Mouse (Mus musculus) layer of hippocampus, postnatal 10 days (tissue): Measurements from ENCODE around the gene Gtf2h5. TPM values are rescaled to one million over a fixed set of nuclear protein-coding genes. Genes with fewer than 3 reads are reported as not detected.
A peak's percentile ranks its signal among the peaks of the same experiment; 100 is the strongest.

Source experiments
- DNase-seq, 2 experiments: peaks; one replicate each; pipeline ENCODE4 v3.0.0; 2021; ENCODE audit warnings: low spot score in 2 of 2
- long read RNA-seq: library from polyadenylated mRNA; stranded (forward); transcript quantifications from one replicate; pipeline ENCODE4 v2.0.0, GENCODE M21; 2023
- total RNA-seq, 2 experiments: library from RNA; stranded (reverse); gene quantifications; 2 replicates each; pipeline ENCODE4 v1.2.3; 2021

Gene Gtf2h5
- 100 to 1,000 TPM; 172 to 182 TPM for total RNA-seq
- long read RNA-seq, transcript Gtf2h5-202 (3 exons, 879 nt): minor isoform, 7 of 271 reads
- long read RNA-seq, transcript Gtf2h5-201 (3 exons, 2,245 nt): major isoform, 232 of 271 reads
- long read RNA-seq, partial matches to known transcripts: 9 of 271 reads
- long read RNA-seq, other reads (novel, unspliced or antisense): 23 of 271 reads

GRCm38 (mm10) chr17:6079287-6080122 is at the start of gene Gtf2h5, which contains the start of gene Serac1:
Gene Gtf2h5 (plus strand): TSS chr17:6079786.
Gene Serac1 (minus strand): TSS chr17:6079741.
- DNase-seq: peak; percentile 97 to 98

DNA sequence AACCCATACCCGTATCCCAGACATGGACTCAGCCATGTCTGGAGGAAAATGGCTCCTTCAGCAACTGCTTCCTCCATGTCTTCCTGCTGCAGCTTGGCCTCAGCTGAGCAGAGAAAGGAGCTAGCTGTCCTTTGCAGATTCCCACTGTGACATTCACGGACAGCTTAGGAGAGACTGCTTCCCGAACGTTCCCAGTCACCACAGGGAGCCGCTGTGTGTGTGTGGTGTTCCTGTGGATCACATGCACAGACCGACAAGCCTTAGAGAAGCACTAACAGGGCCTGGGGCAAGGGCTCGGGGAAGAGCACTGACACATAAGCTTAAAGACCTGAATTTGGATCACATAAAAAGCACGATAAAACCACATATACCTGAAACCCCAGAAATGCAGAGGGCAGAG is 43.9 kb upstream of the Gtf2h5 start:
- DNase-seq: no peak

- no peak for DNase-seq
Measured at GRCm38 (mm10) chr17:6036458-6036857, 43.1 kb upstream of the Gtf2h5 start.

DNA sequence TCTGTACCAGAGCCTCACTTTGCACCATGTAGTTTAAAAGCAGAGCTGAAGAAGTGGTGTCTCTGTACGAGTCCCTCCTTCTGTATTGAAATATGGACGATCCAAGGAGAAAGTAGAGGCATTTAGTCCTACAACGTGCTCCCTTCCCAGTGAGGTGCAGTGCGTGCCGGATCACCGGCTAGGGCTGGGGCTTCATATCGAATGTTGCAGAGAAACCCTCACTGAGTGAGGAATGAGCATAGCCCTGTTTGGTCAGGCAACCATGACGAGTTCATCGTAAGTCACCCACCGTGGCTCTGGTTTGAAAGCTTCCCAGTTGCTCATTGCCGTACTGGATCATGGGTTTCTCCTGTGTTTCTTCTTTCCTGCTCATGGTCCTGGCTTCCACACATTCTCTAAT is 42.7 kb upstream of the Gtf2h5 start:
- no peak for DNase-seq

DNA sequence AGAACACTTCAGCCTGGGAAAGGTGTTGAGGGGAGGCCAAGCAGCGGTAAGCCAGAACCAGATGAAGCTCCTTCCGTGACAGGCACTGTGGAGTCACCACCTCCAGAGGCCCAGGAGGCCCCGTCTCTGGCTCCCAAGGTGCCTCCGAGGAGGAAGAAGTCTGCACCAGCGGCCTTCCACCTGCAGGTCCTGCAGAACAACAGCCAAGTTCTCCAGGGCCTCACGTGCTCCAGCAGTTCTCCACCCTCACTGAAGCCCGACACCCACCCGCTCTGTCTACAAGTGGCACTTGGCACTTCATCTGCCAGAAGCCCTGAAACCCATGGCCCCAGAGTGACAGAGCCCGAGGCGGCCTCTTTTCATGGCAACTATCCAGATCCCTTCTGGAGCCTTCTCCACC is 42.1 kb upstream of the Gtf2h5 start:
- DNase-seq: no peak

GRCm38 (mm10) chr17:6052801-6053200 is 26.8 kb upstream of the Gtf2h5 start:
- DNase-seq: no peak

GRCm38 (mm10) chr17:6054934-6055355 is 24.6 kb upstream of the Gtf2h5 start:
- peak; percentile 44 to 48 for DNase-seq

DNA sequence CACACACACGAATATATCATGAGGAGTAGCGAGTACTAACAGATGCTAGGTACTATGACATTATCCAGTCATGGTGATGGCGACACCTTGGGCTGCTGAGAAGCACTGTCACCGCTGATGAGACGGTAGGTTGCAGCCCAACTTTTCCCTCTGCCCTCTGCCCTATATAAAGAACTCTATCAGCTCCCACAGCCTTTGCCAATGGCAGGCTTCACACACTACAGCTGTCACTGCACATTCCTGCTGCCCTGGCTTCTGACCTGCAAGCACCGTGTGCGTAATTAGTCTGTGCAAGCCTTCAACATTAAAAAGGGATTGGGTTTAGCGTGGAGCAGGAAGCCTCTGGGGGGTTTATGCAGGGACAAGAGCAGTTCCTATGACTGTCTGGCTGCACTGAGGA is 16.8 kb upstream of the Gtf2h5 start:
- no peak for DNase-seq

DNA sequence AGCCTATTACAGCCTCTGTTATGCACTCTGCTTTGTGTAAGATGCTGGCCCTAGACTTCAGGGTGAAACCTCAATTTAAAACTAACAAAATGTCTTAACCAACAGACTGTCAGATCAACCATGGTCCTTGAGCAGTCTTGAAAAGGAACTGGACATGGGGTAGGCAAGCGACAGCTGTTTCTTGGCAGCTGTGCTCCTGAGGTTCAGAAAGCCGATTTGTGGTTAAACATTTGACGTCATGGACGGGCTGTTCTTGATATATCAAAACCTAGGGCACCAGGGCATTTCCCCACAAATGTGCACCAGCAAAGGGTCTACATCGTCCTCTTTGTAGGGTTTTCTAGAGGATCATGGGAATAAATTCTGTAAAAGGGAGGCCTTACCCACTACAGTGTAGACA is 16.1 kb upstream of the Gtf2h5 start:
- DNase-seq: no peak

GRCm38 (mm10) chr17:6066021-6066420 is 13.6 kb upstream of the Gtf2h5 start:
- DNase-seq: no peak

DNA sequence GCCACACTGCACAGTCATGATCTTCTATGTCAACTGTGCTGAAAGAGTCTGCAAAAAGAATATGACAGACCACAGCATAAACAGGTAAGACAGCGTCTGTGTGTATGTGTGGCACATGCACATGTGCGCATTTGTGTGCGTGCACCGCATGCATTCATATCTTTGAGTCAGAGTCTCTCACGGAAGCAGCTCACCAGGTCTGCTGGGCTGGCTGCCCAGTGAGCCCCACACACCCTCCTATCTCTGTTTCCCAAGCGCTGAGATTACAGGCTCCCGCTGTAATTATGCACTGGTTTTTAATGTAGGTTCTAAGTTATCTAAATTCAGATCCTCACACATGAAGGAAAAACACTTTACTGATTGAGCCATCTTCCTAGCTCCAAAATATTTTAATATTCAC is 12.0 kb upstream of the Gtf2h5 start:
- DNase-seq: no peak

- DNase-seq: no peak
Measured at GRCm38 (mm10) chr17:6069866-6070265, 9.7 kb upstream of the Gtf2h5 start.

- no peak for DNase-seq
Measured at GRCm38 (mm10) chr17:6073405-6073804, 6.2 kb upstream of the Gtf2h5 start.

DNA sequence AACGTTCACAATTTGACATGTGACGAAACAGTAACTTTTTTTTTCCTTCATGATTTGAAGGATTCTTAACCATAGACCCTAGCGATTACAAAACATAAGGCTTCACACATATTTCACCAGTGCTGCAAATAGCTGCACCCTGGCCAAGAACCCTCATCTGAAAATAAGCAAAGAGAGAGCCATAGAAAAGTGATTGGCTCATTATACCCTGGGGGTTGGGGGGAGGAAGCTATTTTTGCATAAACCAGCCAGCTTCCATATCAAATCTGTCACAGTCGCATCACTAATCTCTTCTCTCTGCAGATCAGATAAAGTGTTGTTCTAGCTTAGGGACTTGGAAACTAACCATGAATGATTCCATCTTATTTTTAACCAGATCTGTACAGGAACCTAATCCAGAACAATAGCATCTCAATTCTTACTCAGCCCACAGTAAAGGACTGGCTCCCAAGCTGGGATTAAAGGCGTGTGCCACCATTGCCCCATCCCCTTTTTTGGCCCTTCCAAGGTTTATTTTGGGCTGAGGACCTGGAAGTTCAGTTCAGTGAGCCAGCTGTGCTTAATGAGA is 3.8 kb downstream of the Gtf2h5 start:
- DNase-seq: no peak

DNA sequence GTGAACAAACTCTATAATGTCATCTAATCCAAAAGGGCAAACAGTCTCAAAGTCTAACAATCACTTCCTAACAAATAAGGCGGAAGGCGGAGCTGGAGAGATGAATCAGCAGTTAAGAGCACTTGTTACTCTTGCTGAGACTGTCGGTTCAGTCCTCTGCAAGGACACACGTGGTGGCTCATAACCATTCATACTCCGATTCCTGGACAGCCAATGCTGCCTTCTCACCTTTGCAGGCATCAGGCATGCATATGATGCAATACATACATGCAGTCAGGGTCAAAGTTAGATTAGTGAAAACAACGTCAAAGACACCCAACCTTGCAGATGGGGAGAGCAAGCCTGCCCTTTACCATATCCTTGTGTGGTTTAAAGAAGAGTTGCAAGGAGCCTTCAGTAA is 12.0 kb downstream of the Gtf2h5 start:
- DNase-seq: no peak

GRCm38 (mm10) chr17:6095579-6095978 is 16.0 kb downstream of the Gtf2h5 start:
- no peak for DNase-seq

DNA sequence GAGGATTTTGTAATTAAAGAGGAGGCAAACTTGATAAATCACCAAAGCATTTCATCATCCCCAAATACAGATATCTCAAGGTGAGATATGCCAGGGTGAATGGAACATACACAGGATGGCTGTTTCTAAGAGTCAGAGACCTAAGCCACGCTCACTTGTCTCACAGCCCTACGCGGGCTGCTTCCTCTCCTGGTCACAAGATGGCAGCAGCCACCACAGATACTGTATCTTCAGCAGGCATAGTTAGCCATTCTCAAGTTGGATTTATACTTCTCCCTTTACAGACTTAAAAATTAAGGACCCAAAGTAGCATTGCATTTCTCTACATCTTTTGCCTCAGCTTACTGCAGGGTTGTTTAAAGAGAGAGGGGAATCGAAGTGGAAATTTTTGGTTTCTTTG is 18.3 kb downstream of the Gtf2h5 start:
- peak; percentile 60 to 69 for DNase-seq

DNA sequence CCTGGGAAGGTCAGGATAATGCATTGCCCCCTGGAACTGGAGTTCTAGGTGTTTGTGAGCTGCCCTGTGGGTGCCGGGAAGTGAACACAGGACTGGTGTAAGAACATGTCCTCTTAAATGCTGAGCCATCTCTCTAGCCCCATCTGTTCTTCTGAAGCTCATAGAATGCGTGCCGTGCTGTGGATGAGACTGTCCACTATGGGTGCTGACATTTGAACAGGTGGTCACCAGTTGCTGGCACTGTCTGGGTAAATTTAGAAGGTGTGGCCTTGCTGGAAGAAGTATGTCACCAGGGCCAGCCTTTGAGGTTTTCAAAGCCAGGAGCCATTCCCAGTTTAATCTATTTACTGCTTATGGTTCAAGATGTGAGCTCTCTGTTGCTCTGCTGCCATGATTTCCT is 22.7 kb downstream of the Gtf2h5 start:
- no peak for DNase-seq

DNA sequence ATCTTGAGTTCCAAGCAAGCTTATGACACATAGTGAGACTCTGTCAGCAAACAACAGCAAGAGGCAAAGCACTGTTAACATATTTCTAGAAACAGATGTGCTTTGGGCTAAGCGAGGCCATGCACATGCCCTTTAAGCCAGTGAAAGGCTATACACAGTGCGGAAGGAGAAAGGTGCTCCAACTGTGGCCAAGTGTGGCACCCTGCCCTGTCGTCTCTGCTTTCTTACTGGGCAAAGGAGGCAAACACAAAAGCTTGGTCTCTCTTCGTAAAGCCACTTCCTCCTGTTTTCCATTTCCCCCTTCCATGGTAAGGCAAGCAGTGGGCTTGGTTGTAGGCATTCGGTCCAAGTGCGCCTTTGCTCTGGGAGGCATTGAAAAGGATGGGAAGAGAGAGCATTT is 24.0 kb downstream of the Gtf2h5 start:
- no peak for DNase-seq

DNA sequence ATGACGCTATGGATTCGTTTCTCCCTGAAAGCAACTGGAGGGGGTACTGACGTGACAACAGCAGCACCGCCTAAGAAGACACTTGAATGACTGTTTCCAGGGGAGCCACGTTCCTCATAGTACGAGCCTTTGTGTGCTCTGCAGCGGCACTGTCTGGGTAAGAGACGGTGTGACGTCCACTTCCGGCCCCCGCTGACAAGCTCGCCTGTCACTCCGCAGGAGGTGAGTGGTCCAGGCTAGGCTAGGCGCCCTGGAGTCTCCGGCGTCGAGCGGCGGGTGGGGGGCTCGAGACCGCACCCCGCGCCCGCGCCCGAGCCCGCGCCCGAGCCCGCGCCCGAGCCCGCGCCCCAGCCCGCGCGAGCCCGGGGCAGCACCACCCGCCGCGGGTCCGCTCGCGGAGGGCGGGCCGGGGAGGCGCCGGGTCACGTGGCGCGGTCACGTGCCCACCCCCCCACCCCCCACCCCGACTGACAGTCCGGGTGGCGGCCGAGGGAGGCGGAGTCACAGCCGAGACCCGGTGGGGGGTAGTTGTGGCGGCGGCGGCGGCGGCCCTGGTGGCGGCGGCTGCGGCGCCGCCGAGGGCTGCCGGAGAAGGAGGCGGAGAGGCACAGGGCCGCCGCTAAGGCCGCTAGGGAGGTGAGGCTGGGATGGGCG is 26.9 kb downstream of the Gtf2h5 start, which contains the start of gene Tulp4:
Gene Tulp4, plus strand, starts transcription at position 77 of the 654 bp plus-strand sequence.
- DNase-seq: peak; percentile 81 to 85

GRCm38 (mm10) chr17:6107015-6107601 is 27.5 kb downstream of the Gtf2h5 start:
- peak; percentile 57 to 75 for DNase-seq
